Mouse (Mus musculus) neural tube, embryonic 14.5 days (tissue): ENCODE results near the gene Nos1. TPM values are rescaled to one million over a fixed set of nuclear protein-coding genes. Genes with fewer than 3 reads are reported as not detected.

Experiments
- ATAC-seq: fragments of 200-750 bp; cut with Nextera tagmentation; 2 replicates; pipeline ENCODE4 v1.8.0; 2017; ENCODE audit warnings: low read depth, mild to moderate bottlenecking, moderate TSS enrichment, moderate library complexity
- H3K27ac ChIP-seq: fragments of 300-500 bp; sonication (generic); 2 replicates; pipeline ENCODE4 v1.5.1; 2014; ENCODE audit warnings: low read depth, mild to moderate bottlenecking, control low read depth, low read length, moderate library complexity, mixed read lengths
- H3K27me3 ChIP-seq: fragments of 300-500 bp; sonication (generic); 2 replicates; pipeline ENCODE4 v1.6.1; 2014; ENCODE audit warnings: low read length; ENCODE audit not compliant: control insufficient read depth, insufficient read depth
- H3K36me3 ChIP-seq: fragments of 300-500 bp; sonication (generic); 2 replicates; pipeline ENCODE4 v1.6.1; 2014; ENCODE audit warnings: low read length, mixed read lengths; ENCODE audit not compliant: control insufficient read depth, insufficient read depth
- H3K4me1 ChIP-seq: fragments of 300-500 bp; sonication (generic); 2 replicates; pipeline ENCODE4 v1.6.1; 2014; ENCODE audit warnings: low read length; ENCODE audit not compliant: control insufficient read depth, insufficient read depth
- H3K4me2 ChIP-seq: fragments of 300-500 bp; sonication (generic); 2 replicates; pipeline ENCODE4 v1.6.1; 2014; ENCODE audit warnings: mild to moderate bottlenecking, low read depth, low read length, control low read depth
- H3K4me3 ChIP-seq: fragments of 300-500 bp; sonication (generic); 2 replicates; pipeline ENCODE4 v1.5.1; 2014; ENCODE audit warnings: low read depth, low read length, control low read depth, mixed read lengths
- H3K9ac ChIP-seq: fragments of 300-500 bp; sonication (generic); replicated peaks from 2 replicates; pipeline ENCODE4 v1.6.1; 2014; ENCODE audit warnings: low read depth, mild to moderate bottlenecking, control low read depth, low read length, mixed read lengths
- H3K9me3 ChIP-seq: fragments of 300-500 bp; sonication (generic); 2 replicates; pipeline ENCODE4 v1.6.1; 2016; ENCODE audit warnings: low read length; ENCODE audit not compliant: control insufficient read depth
- WGBS: fragments of 180-500 bp; shearing (Covaris S2); extraction: QIAGEN DNeasy Blood & Tissue Kit; methylation state at CpG from one replicate; pipeline ENCODE4 v1.1.7; 2014; 5-methylcytosine and 5-hydroxymethylcytosine counted together
- polyA plus RNA-seq: library from polyadenylated mRNA; unstranded; fragments of >200 nt; fragmentation: Nextera tagmentation; extraction: Ambion mirVana; gene quantifications from 2 replicates; pipeline ENCODE4 v1.2.1, GENCODE M21; 2014

The Nos1 gene
- polyA plus RNA-seq, 1 experiment from 2014 or later, result 4.7 TPM

DNA sequence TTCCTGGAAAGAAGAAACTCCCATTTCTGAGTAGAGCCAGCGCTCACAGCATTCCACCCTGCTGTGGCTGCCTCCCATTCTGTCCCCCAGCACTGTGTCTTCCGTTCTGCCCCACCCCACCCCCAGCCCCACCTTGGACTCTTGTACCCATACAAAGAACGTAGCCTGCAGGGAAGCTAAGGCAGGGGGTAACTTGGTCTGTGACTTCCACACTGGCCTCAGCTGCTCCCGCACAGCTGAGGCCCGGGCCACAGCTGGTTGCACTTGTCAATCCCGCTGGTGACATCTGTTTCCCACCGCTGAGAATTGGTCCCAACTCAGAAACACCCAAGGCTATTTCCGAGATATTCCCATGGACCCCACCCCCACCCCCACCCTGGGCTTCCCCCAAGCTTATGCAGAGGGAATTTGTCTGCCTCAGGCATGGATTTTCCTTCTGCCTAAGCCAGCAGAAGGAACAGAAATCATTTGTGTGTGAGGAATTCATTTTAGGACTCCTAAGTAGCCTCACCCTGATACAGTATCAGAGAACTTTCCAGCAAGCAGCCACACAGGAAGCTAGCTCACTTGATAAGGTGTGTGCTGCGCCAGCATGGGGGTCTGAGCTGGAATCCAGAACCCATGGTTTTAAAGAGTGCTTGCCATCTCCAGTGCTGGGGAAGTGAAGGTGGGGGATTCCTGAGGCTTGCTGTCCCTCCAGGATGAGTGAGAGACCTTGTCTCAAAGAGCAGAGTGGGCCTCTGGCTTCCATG, 117.4 kb downstream of the Nos1 start:
- no peaks in the 10 kb centered on the region for H3K27me3 ChIP-seq
- peak; percentile 41; the same call in 1 of the 2 replicates for ATAC-seq
- WGBS, result 14% methylated on average over 9 of the region's 9 CpGs

DNA sequence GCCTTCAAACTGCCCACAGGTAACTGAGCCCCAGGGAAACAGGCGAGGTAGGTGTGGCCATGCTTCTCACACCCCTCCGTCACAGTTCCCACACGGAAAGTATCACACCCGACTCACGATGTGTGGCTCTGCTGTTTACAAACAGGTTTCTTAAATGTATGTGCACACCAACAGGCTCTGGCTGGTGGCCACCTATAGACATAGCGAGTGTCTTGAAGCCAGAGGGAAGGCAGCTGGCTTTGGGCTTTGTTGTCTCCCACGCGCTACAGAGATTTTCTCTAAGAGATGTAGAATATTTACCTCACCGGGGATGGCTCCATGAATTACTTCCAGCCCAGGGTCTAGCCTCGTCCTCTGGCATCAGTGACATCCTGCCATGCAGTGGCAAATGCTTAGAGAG, 118.5 kb downstream of the Nos1 start:
- H3K36me3 ChIP-seq, result no peaks in the 10 kb centered on the region
- 77% methylated on average over 10 of the region's 10 CpGs for WGBS
- no peak for ATAC-seq
- no peak overlapping the region for H3K4me2 ChIP-seq
- peaks cover 5% of the 10 kb centered on the region; the same call in 1 of the 2 replicates for H3K4me1 ChIP-seq
- no peaks in the 10 kb centered on the region for H3K27me3 ChIP-seq
- H3K4me3 ChIP-seq, result no peak overlapping the region
- no peaks in the 10 kb centered on the region for H3K9me3 ChIP-seq
- no peak overlapping the region for H3K9ac ChIP-seq
- H3K27ac ChIP-seq, result no peak overlapping the region

More for the DNA sequence above, 117.4 kb downstream of the Nos1 start:
- Histone ChIP-seq H3K36me3 (no peaks in the 10 kb centered on the region), H3K4me2 (no peak overlapping the region), H3K4me3 (no peak overlapping the region), H3K27ac (no peak overlapping the region), H3K9me3 (no peaks in the 10 kb centered on the region), H3K9ac (no peak overlapping the region), H3K4me1 (peaks cover 5% of the 10 kb centered on the region; the same call in 1 of the 2 replicates)

DNA sequence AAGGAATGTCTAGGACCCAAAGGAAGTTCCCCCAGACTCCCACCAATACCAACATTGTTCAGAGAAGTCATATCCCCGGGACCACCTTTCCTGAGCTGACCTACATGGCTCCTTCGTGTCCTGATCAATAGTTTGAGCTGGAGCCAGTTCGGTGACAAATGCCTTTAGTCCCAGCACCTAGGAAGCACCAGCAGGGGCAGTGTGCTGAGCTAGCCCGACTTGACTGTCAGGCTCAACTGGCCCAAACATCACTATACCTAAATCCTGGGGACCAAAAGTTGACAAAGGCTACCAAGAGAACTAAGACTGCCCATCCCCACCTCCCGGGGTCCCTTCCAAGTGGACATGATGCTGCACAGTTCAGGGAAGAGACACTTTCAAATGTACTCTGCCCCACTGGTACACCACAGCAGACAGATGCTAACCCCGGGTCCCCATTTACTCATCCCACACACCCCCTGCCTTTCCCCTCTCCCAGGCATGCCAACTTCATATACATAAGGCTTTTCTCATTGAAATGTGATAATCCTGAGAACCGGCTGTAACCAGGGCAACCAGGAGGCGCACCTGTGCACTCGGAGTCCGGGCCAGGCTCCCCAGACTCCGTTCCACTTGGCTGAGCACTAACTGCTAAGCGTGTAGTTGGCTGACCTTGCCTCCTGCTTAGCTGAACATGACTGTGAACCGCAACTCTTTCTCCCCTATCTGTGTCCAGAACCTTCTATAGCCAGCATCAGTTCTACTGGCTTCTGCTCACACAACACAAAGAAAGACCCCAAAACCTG, 120.3 kb downstream of the Nos1 start:
- Histone ChIP-seq H3K36me3 (no peaks in the 10 kb centered on the region), H3K27me3 (no peaks in the 10 kb centered on the region), H3K4me2 (no peak overlapping the region), H3K27ac (no peak overlapping the region), H3K9ac (no peak overlapping the region), H3K9me3 (no peaks in the 10 kb centered on the region), H3K4me3 (no peak overlapping the region), H3K4me1 (peaks cover 5% of the 10 kb centered on the region; the same call in 1 of the 2 replicates)
- no peak for ATAC-seq
- 21% methylated on average over 13 of the region's 13 CpGs for WGBS

DNA sequence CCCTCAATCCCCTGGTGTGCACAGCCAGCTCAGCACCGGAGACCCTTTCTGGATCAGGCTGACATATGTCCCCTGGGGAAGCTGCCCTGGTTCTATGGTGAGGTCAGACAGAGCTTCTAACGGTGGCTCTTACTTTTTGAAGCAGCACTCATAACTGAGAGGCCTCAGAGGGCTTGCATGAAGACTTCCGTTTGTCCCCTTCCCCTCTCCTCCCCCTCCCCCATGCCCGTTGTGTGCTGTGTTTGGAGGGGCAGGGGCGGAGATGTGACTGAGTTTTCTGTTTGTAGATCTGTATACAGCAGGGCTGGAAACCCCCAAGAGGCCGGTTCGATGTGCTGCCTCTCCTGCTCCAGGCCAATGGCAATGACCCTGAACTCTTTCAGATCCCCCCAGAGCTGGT, 122.7 kb downstream of the Nos1 start:
- 47% methylated on average over 7 of the region's 7 CpGs for WGBS
- Histone ChIP-seq H3K9me3 (no peaks in the 10 kb centered on the region), H3K9ac (no peak overlapping the region), H3K4me3 (no peak overlapping the region), H3K36me3 (no peaks in the 10 kb centered on the region), H3K4me1 (peaks cover 2% of the 10 kb centered on the region; the same call in 1 of the 2 replicates), H3K27me3 (no peaks in the 10 kb centered on the region), H3K4me2 (no peak overlapping the region), H3K27ac (no peak overlapping the region)
- ATAC-seq, result no peak

DNA sequence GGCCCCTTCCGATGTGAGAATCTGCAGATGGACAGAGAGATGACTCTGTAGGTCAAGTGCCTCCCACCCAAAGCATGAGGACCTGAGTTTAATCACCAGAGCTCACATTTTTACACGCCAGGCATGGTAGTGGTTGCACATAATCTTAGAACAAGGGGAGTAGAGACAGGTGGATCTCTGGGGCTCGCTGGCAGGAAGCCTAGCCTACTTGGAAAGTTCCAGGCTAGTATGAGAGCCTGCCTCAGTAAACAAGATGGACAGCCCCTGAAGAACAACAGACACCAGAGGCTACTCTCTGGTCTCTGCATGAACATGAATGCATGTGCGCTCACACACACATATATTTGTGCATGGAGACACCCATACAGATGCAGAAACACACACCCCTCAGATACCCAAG, 124.9 kb downstream of the Nos1 start:
- H3K9me3 ChIP-seq, result no peaks in the 10 kb centered on the region
- no peak overlapping the region for H3K27ac ChIP-seq
- H3K36me3 ChIP-seq, result no peaks in the 10 kb centered on the region
- no peak overlapping the region for H3K9ac ChIP-seq
- 89% methylated on average over 4 of the region's 4 CpGs for WGBS
- H3K27me3 ChIP-seq, result no peaks in the 10 kb centered on the region
- no peak for ATAC-seq
- H3K4me3 ChIP-seq, result no peak overlapping the region
- no peak overlapping the region for H3K4me2 ChIP-seq
- peaks cover 2% of the 10 kb centered on the region; the same call in 1 of the 2 replicates for H3K4me1 ChIP-seq

DNA sequence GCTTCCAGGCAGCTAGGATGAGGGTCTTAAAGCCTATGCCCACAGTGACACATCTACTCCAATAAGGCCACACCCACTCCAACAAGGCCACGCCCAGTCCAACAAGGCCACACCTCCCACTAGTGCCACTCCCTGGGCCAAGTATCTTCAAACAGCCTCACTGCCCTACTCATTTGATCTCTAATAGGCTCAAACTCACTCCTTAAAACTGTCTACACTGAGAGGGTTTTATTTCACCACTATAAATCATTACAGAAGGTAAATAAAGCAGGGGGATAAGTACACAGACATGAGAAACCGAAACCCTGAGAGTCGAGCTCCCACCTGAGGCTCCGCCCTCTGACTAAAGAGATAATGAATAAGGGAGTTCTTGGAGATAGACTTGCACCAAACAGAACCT, 128.7 kb downstream of the Nos1 start:
- Histone ChIP-seq H3K36me3 (no peaks in the 10 kb centered on the region), H3K4me3 (no peak overlapping the region), H3K4me1 (no peaks in the 10 kb centered on the region), H3K9ac (no peak overlapping the region), H3K27ac (no peak overlapping the region), H3K4me2 (no peak overlapping the region), H3K27me3 (no peaks in the 10 kb centered on the region), H3K9me3 (no peaks in the 10 kb centered on the region)
- no peak for ATAC-seq
- WGBS, result 76% methylated on average over 4 of the region's 4 CpGs

DNA sequence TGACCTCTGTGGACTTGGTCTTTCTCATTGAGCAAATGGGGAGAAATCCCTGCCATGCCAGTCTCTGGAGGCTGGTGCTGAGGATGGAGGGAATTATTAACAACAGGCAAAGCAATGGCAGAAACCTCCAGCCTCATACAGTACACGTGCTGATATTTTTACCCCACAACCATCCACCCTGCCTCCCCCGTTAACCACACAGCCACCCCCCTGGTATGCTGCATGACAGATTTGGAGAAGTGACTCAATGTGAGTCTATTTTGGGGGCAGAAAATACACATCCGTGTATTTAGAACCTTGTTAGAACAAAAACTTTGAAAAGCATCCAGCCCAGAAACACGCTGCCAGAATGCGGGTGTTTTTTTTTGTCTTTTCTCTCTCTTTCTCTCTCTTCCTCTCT, 135.5 kb downstream of the Nos1 start:
- H3K27ac ChIP-seq, result no peak overlapping the region
- H3K27me3 ChIP-seq, result no peaks in the 10 kb centered on the region
- no peak overlapping the region for H3K4me2 ChIP-seq
- ATAC-seq, result no peak
- 92% methylated on average over 5 of the region's 5 CpGs for WGBS
- no peaks in the 10 kb centered on the region for H3K9me3 ChIP-seq
- no peaks in the 10 kb centered on the region for H3K4me1 ChIP-seq
- H3K4me3 ChIP-seq, result no peak overlapping the region
- H3K36me3 ChIP-seq, result no peaks in the 10 kb centered on the region
- no peak overlapping the region for H3K9ac ChIP-seq

DNA sequence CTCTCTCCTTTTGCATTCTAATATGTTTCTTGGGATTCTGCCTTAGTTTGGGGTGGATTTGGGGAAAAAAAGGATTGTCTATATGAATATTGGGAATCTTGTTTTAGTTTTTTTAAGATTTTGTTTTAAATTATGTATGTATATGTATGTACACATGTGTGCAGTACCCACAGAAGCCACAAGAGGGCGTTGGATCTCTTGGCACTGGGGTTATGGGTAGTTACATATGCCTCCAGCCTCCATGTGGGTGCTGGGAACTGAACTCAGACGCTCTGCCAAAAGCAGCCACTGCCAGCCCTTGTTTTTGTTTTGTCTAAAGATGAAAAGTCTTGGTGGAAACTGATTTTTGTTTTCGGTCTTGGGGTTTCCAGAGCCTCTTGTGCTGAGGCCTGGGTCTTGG, 136.1 kb downstream of the Nos1 start:
- H3K4me1 ChIP-seq, result no peaks in the 10 kb centered on the region
- no peak overlapping the region for H3K27ac ChIP-seq
- no peak for ATAC-seq
- H3K9ac ChIP-seq, result no peak overlapping the region
- no peaks in the 10 kb centered on the region for H3K27me3 ChIP-seq
- no peak overlapping the region for H3K4me2 ChIP-seq
- no peaks in the 10 kb centered on the region for H3K9me3 ChIP-seq
- WGBS, result 67% methylated on average over 3 of the region's 3 CpGs
- no peaks in the 10 kb centered on the region for H3K36me3 ChIP-seq
- no peak overlapping the region for H3K4me3 ChIP-seq
